Mouse (Mus musculus) embryonic fibroblast, embryonic 13.5 days (primary cell): ENCODE data around the gene Ercc6l2. TPM values are rescaled to one million over a fixed set of nuclear protein-coding genes. Genes with fewer than 3 reads are reported as not detected.
"Not testable (repeated sequence)": the region's sequence is repeated elsewhere in the genome, so short reads cannot be mapped to it uniquely, and the experiment has no call there.

ENCODE experiments used
- H3K27ac ChIP-seq: 2 replicates; pipeline ENCODE4 v1.5.1; 2012; ENCODE audit warnings: low read length, control low read depth, inconsistent platforms; ENCODE audit not compliant: insufficient read depth
- H3K4me1 ChIP-seq: 2 replicates; pipeline ENCODE4 v1.6.1; 2011; ENCODE audit warnings: low read length; ENCODE audit not compliant: control insufficient read depth, insufficient read depth
- H3K4me3 ChIP-seq: 2 replicates; pipeline ENCODE4 v1.5.1; 2011; ENCODE audit warnings: mild to moderate bottlenecking, control low read depth, low read length; ENCODE audit not compliant: insufficient read depth
- CTCF ChIP-seq: IDR thresholded peaks from 2 replicates; pipeline ENCODE4 v1.5.1; 2011; ENCODE audit warnings: mild to moderate bottlenecking, control low read depth, low read length, moderate library complexity, borderline replicate concordance; ENCODE audit not compliant: insufficient read depth
- POLR2A ChIP-seq: IDR thresholded peaks from 2 replicates; pipeline ENCODE4 v1.6.1; 2011; ENCODE audit warnings: low read depth, mild to moderate bottlenecking, control low read depth, low read length, moderate library complexity
- polyA plus RNA-seq: library from polyadenylated mRNA; stranded (reverse); fragments of >200 nt; gene quantifications from 2 replicates; pipeline ENCODE4 v1.2.4, GENCODE M21; 2011; ENCODE audit warnings: low read depth; ENCODE audit not compliant: missing spikeins, insufficient read length

The Ercc6l2 gene
- polyA plus RNA-seq, 1 experiment: 33.3 TPM

DNA sequence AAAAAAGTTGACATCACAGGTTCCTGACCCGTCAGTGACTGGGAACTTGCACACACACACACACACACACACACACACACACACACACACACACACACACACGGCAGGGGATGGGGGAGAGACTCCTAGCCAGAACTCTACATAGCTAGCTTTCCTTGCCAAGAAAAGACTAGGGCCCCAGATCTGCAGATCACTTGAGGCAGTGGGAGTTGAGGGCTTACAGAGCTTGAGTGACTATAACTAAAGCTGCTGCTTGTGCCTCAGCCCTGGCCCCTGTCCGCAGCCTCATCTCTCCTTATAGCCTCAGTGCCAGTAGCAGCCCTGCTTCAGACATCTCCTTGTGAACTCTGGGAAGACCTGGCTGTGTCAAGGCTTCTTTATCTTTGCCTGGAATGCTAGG is 96.6 kb downstream of the Ercc6l2 start:
- TF ChIP-seq CTCF: no peak
- TF ChIP-seq POLR2A: no peak
- H3K4me1 ChIP-seq: peaks cover 10% of the 10 kb centered on the region
- no peak overlapping the region for H3K27ac ChIP-seq
- H3K4me3 ChIP-seq: no peak overlapping the region

- Histone ChIP-seq H3K4me1 (peaks cover 12% of the 10 kb centered on the region), H3K4me3 (no peak overlapping the region), H3K27ac (no peak overlapping the region)
- TF ChIP-seq POLR2A (no peak), CTCF (no peak)
These were observed 98.1 kb downstream of the Ercc6l2 start for GRCm38 (mm10) chr13:63913136-63913535.

DNA sequence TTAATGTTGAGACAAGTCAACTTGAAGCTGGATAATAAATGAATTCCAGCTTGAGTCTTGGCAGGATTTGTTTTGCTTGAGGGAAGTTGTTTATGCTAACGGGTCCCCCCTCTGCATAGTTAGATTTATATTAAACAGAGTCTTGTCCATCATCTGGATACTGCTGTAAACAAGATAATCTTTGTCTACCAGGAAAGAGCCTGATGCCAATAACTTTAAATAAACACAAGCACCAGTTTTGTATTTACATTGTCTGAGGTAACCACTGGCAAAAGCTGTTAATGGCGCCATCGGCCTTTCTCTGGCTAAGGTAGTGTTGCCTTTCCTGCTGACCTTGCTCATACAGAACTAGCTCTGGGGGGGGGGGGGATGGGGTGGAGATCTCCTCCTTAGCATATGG is 100.1 kb downstream of the Ercc6l2 start:
- peaks cover 18% of the 10 kb centered on the region for H3K4me1 ChIP-seq
- TF ChIP-seq CTCF (no peak), POLR2A (no peak)
- H3K4me3 ChIP-seq: no peak overlapping the region
- H3K27ac ChIP-seq: peak overlapping the region; percentile 70; the same call in 1 of the 2 replicates

DNA sequence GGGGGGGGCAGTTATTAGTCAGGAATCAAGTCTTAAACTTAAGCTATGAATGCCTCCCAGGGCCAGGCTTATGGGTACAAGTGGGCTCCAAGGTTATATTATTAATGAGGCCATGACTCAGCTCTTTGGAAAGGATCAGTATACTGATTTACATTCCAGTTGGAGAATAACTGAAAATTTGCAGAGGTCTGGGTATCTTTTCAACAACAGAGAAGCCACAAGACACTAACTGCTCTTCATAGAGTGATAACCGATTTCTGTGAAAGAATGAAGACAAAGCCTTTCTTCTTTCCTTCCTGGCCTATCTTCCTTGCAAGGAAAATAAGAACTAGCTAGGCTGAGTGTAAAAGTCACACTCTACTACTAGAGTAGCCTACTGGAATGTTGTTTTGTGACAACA is 100.6 kb downstream of the Ercc6l2 start:
- TF ChIP-seq POLR2A (no peak), CTCF (no peak)
- H3K27ac ChIP-seq: peak overlapping the region; percentile 94
- no peak overlapping the region for H3K4me3 ChIP-seq
- peaks cover 18% of the 10 kb centered on the region for H3K4me1 ChIP-seq

DNA sequence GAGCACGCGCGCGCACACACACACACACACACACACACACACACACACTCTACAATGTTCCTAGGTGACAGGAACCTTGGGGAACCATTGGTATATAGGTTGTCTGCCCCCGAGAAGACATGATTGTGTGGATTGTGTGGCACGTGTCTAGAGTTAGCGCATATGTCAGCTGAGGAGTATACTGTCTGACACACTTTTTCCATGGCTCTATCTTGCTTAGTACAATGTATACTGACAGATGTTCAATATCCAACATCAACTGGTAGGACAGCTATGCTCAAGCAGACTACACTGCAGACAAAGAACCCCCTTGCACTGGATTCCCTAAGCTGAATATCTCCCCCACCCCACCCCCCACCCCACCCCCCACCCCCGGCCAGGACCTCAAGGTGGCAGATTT is 101.5 kb downstream of the Ercc6l2 start:
- Histone ChIP-seq H3K27ac (peak overlapping the region; percentile 86), H3K4me1 (peaks cover 18% of the 10 kb centered on the region), H3K4me3 (no peak overlapping the region)
- TF ChIP-seq CTCF (no peak), POLR2A (no peak)

DNA sequence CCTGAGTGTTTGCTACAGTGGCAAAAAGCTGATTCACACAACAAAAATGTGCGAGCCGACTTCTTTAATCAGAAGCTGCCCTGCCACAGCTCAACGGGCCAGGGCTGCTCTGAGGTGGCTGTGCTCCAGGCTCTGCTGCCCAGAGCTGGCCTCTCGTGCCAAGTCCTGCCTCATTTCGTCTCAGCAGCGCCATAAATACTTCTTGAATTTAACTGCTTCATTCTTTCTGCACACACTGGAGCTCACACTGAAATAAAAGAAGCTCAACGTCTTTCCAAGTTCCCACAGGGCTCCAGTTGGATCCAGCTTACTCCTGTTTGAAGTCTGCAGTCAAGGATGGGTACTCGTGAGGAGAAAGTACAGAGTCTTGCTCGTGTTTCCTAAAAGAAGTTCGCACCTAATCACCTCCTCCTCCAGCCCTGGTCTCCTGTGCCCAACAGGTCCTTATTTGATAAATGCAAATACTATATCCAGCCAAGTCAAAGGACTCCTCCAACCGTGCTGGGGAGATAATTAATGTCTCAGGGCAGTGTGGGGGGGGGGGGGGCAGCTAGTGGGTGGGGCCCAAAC is 102.2 kb downstream of the Ercc6l2 start:
- Histone ChIP-seq H3K27ac (peak overlapping the region; percentile 91), H3K4me1 (peaks cover 18% of the 10 kb centered on the region), H3K4me3 (no peak overlapping the region)
- TF ChIP-seq POLR2A (peak; percentile 27; the same call in 1 of the 2 replicates), CTCF (no peak)

GRCm38 (mm10) chr13:63917776-63918621 is 103.0 kb downstream of the Ercc6l2 start:
- TF ChIP-seq CTCF (no peak), POLR2A (no peak)
- H3K4me1 ChIP-seq: peaks cover 18% of the 10 kb centered on the region
- no peak overlapping the region for H3K4me3 ChIP-seq
- H3K27ac ChIP-seq: peak overlapping the region; percentile 58

- Histone ChIP-seq H3K4me1 (peaks cover 18% of the 10 kb centered on the region), H3K4me3 (no peak overlapping the region), H3K27ac (peak overlapping the region; percentile 58)
- no peak for TF ChIP-seq POLR2A
- no peak for TF ChIP-seq CTCF
These were observed 103.8 kb downstream of the Ercc6l2 start for GRCm38 (mm10) chr13:63918733-63919422.

GRCm38 (mm10) chr13:63924036-63924435 is 109.0 kb downstream of the Ercc6l2 start:
- H3K27ac ChIP-seq, H3K4me3 ChIP-seq, H3K4me1 ChIP-seq: not testable (repeated sequence)

DNA sequence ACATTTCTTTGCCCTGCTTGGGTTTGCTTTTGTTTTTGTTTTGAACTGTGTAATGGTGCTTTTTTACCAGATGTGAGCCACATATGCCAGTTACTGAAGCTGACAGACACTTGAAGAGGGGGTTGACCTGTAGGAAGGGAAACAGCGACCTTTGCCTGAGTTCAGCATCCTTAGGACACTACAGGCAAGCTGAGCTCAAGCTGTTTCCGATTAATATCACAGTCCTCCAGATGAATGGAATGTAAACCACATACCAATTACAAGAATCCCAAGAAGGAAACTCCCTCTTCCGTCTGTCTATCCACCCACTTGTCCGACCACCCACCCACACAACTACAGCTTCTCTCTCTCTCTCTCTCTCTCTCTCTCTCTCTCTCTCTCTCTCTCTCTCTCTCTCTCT is 112.3 kb downstream of the Ercc6l2 start:
- Histone ChIP-seq H3K27ac (no peak overlapping the region), H3K4me1 (peaks cover 7% of the 10 kb centered on the region; the same call in 1 of the 2 replicates), H3K4me3 (no peak overlapping the region)
- no peak for TF ChIP-seq CTCF
- no peak for TF ChIP-seq POLR2A
